Mouse (Mus musculus): ENCODE measurements around the gene Tead2. TPM values are rescaled to one million over a fixed set of nuclear protein-coding genes. Genes with fewer than 3 reads are reported as not detected.
A peak's percentile ranks its signal among the peaks of the same experiment; 100 is the strongest.

Tead2 gene
- polyA plus RNA-seq, 1 experiment from 2014 or later, result 234 TPM

DNA sequence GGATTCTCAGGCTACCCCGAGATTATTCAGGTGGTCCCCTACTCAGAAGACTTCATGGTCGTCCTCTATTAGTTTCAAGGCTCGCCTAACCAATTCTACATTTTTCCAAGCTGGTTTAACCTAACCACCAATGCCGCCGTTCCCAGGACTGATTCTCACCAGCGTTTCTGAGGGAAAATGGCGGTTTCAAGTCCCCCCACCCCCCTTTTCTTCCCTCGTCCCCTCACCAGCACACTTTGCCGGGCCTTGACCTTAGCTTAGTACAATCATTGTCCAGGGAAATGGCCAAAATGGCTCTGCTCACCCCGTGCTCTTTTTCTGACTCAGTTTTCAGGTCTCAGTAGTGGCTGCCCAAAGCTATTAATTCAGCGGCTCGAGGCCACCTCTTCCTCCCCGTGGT lies 40.2 kb upstream of the Tead2 start:
- Histone ChIP-seq H3K27me3 (ENCODE audit: control insufficient read depth, insufficient read depth, low read length) (peaks cover 69% of the 10 kb centered on the region), H3K36me3 (ENCODE audit: control insufficient read depth, insufficient read depth, low read length) (no peaks in the 10 kb centered on the region), H3K9ac (ENCODE audit: low read depth, low read length) (no peak overlapping the region), H3K4me3 (ENCODE audit: low read length) (no peak overlapping the region), H3K4me1 (ENCODE audit: control insufficient read depth, insufficient read depth, low read length) (peaks cover 5% of the 10 kb centered on the region; the same call in 1 of the 2 replicates), H3K27ac (ENCODE audit: low read depth, low read length) (no peak overlapping the region), H3K9me3 (ENCODE audit: control insufficient read depth, low read length) (peaks cover 2% of the 10 kb centered on the region), H3K4me2 (replicated peaks; ENCODE audit: low read depth, low read length) (no peak overlapping the region)
- 2% methylated on average over 13 of the region's 13 CpGs for WGBS
- ATAC-seq (ENCODE audit: low FRiP score, low TSS enrichment), result no peak

DNA sequence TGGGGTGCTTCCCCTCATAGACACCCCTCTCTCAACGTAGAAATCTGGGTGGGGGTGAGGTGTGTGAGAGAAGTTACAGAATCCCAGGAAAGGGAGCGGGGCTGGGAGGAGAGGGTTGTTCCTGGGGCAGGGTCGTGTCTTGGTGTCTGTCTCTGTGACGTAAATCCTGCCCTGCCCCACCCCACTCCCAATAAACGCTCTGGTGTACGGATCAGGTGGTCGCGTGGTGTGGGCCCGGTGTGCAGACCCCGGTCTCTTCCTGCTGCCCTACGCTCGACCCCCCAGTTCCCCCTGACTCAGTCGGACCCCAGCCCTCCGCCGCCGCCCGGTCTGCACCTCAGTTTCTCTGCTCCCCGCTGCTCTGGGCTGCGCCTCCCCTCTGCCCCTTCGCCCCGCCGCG lies 39.6 kb upstream of the Tead2 start:
- Histone ChIP-seq H3K4me1 (ENCODE audit: control insufficient read depth, insufficient read depth, low read length) (peaks cover 5% of the 10 kb centered on the region; the same call in 1 of the 2 replicates), H3K4me2 (replicated peaks; ENCODE audit: low read depth, low read length) (peak overlapping the region; percentile 26), H3K27me3 (ENCODE audit: control insufficient read depth, insufficient read depth, low read length) (peaks cover 75% of the 10 kb centered on the region), H3K9me3 (ENCODE audit: control insufficient read depth, low read length) (no peaks in the 10 kb centered on the region; the same call in 1 of the 2 replicates), H3K27ac (ENCODE audit: low read depth, low read length) (no peak overlapping the region), H3K9ac (ENCODE audit: low read depth, low read length) (0 out of 2 replicates have a peak overlapping the region, but pooled peaks have one; percentile 7), H3K4me3 (ENCODE audit: low read length) (peak overlapping the region; percentile 21), H3K36me3 (ENCODE audit: control insufficient read depth, insufficient read depth, low read length) (no peaks in the 10 kb centered on the region)
- ATAC-seq (ENCODE audit: low FRiP score, low TSS enrichment), result no peak
- 3% methylated on average over 19 of the region's 23 CpGs for WGBS

DNA sequence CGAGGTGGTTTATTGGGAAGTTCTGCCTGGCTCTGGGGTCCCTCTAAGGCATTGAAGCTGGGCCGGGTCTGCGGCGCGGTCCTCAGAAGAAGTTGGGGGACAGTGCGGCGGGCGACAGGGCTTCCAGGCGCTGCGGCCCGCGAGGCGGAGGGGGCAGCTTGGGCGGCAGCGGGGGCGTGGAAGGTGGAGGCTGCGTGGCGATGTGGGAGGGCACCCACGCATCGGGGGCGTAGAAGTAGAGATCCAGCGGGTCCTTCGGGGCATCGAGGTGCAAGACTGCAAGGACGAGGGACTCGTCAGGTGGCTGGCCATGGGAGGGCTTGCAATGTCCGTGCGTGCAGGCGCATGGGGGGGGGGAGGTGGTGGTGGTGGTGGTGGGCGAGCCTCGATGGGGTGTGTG lies 39.2 kb upstream of the Tead2 start:
- no peak for ATAC-seq (ENCODE audit: low FRiP score, low TSS enrichment)
- Histone ChIP-seq H3K27ac (ENCODE audit: low read depth, low read length) (no peak overlapping the region), H3K4me3 (ENCODE audit: low read length) (peak overlapping the region; percentile 21), H3K4me2 (replicated peaks; ENCODE audit: low read depth, low read length) (peak overlapping the region; percentile 26), H3K4me1 (ENCODE audit: control insufficient read depth, insufficient read depth, low read length) (peaks cover 5% of the 10 kb centered on the region; the same call in 1 of the 2 replicates), H3K36me3 (ENCODE audit: control insufficient read depth, insufficient read depth, low read length) (no peaks in the 10 kb centered on the region), H3K9me3 (ENCODE audit: control insufficient read depth, low read length) (no peaks in the 10 kb centered on the region), H3K27me3 (ENCODE audit: control insufficient read depth, insufficient read depth, low read length) (peaks cover 79% of the 10 kb centered on the region), H3K9ac (ENCODE audit: low read depth, low read length) (0 out of 2 replicates have a peak overlapping the region, but pooled peaks have one; percentile 7)
- WGBS, result 2% methylated on average over 30 of the region's 31 CpGs

- Histone ChIP-seq H3K9me3 (ENCODE audit: control insufficient read depth, low read length) (no peaks in the 10 kb centered on the region), H3K4me2 (replicated peaks; ENCODE audit: low read depth, low read length) (no peak overlapping the region), H3K27ac (ENCODE audit: low read depth, low read length) (no peak overlapping the region), H3K9ac (ENCODE audit: low read depth, low read length) (no peak overlapping the region), H3K4me1 (ENCODE audit: control insufficient read depth, insufficient read depth, low read length) (peaks cover 9% of the 10 kb centered on the region; the same call in 1 of the 2 replicates), H3K27me3 (ENCODE audit: control insufficient read depth, insufficient read depth, low read length) (peaks cover 95% of the 10 kb centered on the region), H3K4me3 (ENCODE audit: low read length) (no peak overlapping the region), H3K36me3 (ENCODE audit: control insufficient read depth, insufficient read depth, low read length) (no peaks in the 10 kb centered on the region)
- no peak for ATAC-seq (ENCODE audit: low FRiP score, low TSS enrichment)
- WGBS, result 25% methylated on average over 7 of the region's 7 CpGs
Measured at GRCm38 (mm10) chr7:45178550-45178949, 37.0 kb upstream of the Tead2 start.

DNA sequence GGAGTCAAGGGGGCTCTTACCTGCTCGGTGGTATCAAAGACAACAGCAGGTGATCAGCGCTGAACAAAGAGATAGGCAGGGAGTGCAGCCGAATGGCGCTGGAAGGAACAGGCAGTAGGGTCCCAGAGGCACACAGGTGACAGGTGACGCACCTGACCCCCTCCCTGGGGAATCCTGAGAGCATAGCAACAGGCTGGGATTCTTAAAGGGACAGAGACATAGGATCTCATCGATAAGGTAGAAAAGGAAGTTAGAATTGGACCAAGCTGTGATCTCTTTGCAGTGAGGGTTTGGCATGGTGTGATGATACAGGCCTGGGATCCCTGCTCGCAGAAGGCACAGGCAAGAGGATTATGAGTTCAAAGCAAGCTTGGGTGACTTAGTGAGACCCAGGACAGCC lies 36.1 kb upstream of the Tead2 start, which contains the start of gene Gfy:
TSS of gene Gfy (minus strand) at position 101 of the 400 bp plus-strand sequence.
- H3K4me3 ChIP-seq (ENCODE audit: low read length), result no peak within 1 kb of the TSS
- H3K9ac ChIP-seq (ENCODE audit: low read depth, low read length), result no peak within 1 kb of the TSS
- 28% methylated on average over 7 of the region's 7 CpGs for WGBS
- no peaks in the 10 kb centered on the region for H3K36me3 ChIP-seq (ENCODE audit: control insufficient read depth, insufficient read depth, low read length)
- peaks cover 97% of the 10 kb centered on the region for H3K27me3 ChIP-seq (ENCODE audit: control insufficient read depth, insufficient read depth, low read length)
- H3K4me1 ChIP-seq (ENCODE audit: control insufficient read depth, insufficient read depth, low read length), result peaks cover 9% of the 10 kb centered on the region; the same call in 1 of the 2 replicates
- no peak within 1 kb of the TSS for H3K4me2 ChIP-seq (replicated peaks; ENCODE audit: low read depth, low read length)
- no peak within 1 kb of the TSS for H3K27ac ChIP-seq (ENCODE audit: low read depth, low read length)
- no peaks in the 10 kb centered on the region for H3K9me3 ChIP-seq (ENCODE audit: control insufficient read depth, low read length)
- no peak for ATAC-seq (ENCODE audit: low FRiP score, low TSS enrichment)

DNA sequence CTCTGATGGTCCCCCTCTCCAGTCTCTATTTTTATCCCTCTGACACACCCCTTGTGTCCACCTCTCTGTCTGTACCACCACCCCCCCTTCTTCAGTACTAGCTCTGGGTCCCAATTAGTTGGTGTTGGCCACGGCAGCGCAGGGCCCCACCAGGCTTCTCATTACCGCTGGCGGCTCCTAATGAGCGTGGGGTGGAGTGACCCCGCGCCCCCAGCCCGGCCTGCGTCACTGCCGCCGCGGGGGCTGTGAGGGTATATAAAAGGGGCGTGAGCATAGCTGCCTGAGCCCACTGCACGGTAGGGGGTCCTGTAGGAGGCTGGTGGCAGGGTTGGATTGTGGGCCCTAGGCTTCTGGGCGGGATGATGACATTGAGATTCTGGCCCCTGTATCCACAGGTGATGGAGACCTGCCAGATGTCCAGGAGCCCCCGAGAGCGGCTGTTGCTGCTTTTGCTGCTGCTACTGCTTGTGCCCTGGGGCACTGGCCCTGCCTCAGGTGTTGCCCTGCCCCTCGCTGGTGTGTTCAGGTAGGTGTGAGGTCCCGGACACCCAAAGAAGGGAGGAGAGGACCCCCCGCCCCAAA lies 34.6 kb upstream of the Tead2 start, which contains the start of gene Pth2:
TSS of gene Pth2 (plus strand) at position 100 of the 582 bp plus-strand sequence.
- H3K9ac ChIP-seq (ENCODE audit: low read depth, low read length), result no peak within 1 kb of the TSS
- peaks cover 92% of the 10 kb centered on the region for H3K27me3 ChIP-seq (ENCODE audit: control insufficient read depth, insufficient read depth, low read length)
- peaks cover 9% of the 10 kb centered on the region; the same call in 1 of the 2 replicates for H3K4me1 ChIP-seq (ENCODE audit: control insufficient read depth, insufficient read depth, low read length)
- H3K27ac ChIP-seq (ENCODE audit: low read depth, low read length), result no peak within 1 kb of the TSS
- H3K4me2 ChIP-seq (replicated peaks; ENCODE audit: low read depth, low read length), result no peak within 1 kb of the TSS
- no peaks in the 10 kb centered on the region for H3K9me3 ChIP-seq (ENCODE audit: control insufficient read depth, low read length)
- peak within 1 kb of the TSS; percentile 1; the same call in 1 of the 2 replicates for H3K4me3 ChIP-seq (ENCODE audit: low read length)
- ATAC-seq (ENCODE audit: low FRiP score, low TSS enrichment), result no peak
- H3K36me3 ChIP-seq (ENCODE audit: control insufficient read depth, insufficient read depth, low read length), result no peaks in the 10 kb centered on the region
- WGBS, result 15% methylated on average over 20 of the region's 20 CpGs

- 5% methylated on average over 29 of the region's 35 CpGs for WGBS
- Histone ChIP-seq H3K4me2 (replicated peaks; ENCODE audit: low read depth, low read length) (no peak overlapping the region), H3K27ac (ENCODE audit: low read depth, low read length) (no peak overlapping the region), H3K4me3 (ENCODE audit: low read length) (peak overlapping the region; percentile 1; the same call in 1 of the 2 replicates), H3K36me3 (ENCODE audit: control insufficient read depth, insufficient read depth, low read length) (no peaks in the 10 kb centered on the region), H3K27me3 (ENCODE audit: control insufficient read depth, insufficient read depth, low read length) (peaks cover 92% of the 10 kb centered on the region), H3K4me1 (ENCODE audit: control insufficient read depth, insufficient read depth, low read length) (peaks cover 5% of the 10 kb centered on the region; the same call in 1 of the 2 replicates), H3K9ac (ENCODE audit: low read depth, low read length) (no peak overlapping the region), H3K9me3 (ENCODE audit: control insufficient read depth, low read length) (no peaks in the 10 kb centered on the region)
- no peak for ATAC-seq (ENCODE audit: low FRiP score, low TSS enrichment)
Measured at GRCm38 (mm10) chr7:45181540-45181939, 34.0 kb upstream of the Tead2 start.

- peak overlapping the region; percentile 20 for H3K4me3 ChIP-seq (ENCODE audit: low read length)
- peaks cover 87% of the 10 kb centered on the region for H3K27me3 ChIP-seq (ENCODE audit: control insufficient read depth, insufficient read depth, low read length)
- no peaks in the 10 kb centered on the region for H3K36me3 ChIP-seq (ENCODE audit: control insufficient read depth, insufficient read depth, low read length)
- H3K4me2 ChIP-seq (replicated peaks; ENCODE audit: low read depth, low read length), result peak overlapping the region; percentile 38
- ATAC-seq (ENCODE audit: low FRiP score, low TSS enrichment), result peak; percentile 89
- H3K27ac ChIP-seq (ENCODE audit: low read depth, low read length), result no peak overlapping the region
- WGBS, result under 1% methylated on average over 34 of the region's 34 CpGs
- H3K4me1 ChIP-seq (ENCODE audit: control insufficient read depth, insufficient read depth, low read length), result peaks cover 5% of the 10 kb centered on the region; the same call in 1 of the 2 replicates
- peak overlapping the region; percentile 13; the same call in 1 of the 2 replicates for H3K9ac ChIP-seq (ENCODE audit: low read depth, low read length)
- H3K9me3 ChIP-seq (ENCODE audit: control insufficient read depth, low read length), result no peaks in the 10 kb centered on the region
Measured at GRCm38 (mm10) chr7:45182199-45182601, 33.4 kb upstream of the Tead2 start.

DNA sequence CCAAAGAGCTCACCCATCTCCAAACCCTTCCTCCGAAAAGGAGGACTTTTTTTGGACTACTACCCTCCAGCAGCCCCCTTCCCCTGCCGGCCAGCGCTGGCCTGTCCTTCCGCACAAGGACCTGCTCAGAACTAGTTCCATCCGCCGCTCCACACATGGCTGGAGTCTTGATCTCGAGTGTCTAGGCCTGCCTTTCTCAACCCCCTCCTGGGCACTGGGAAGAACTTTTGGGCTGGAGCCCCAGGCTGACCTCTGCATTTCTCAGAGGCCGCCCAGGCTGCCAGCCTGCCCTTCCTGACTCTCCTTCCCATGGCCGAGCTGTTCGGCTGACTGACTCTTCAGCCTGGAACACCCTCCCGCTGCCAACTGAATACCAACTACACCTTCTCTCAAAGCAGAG lies 32.9 kb upstream of the Tead2 start:
- Histone ChIP-seq H3K4me2 (replicated peaks; ENCODE audit: low read depth, low read length) (peak overlapping the region; percentile 38), H3K36me3 (ENCODE audit: control insufficient read depth, insufficient read depth, low read length) (no peaks in the 10 kb centered on the region), H3K27me3 (ENCODE audit: control insufficient read depth, insufficient read depth, low read length) (peaks cover 83% of the 10 kb centered on the region), H3K9ac (ENCODE audit: low read depth, low read length) (peak overlapping the region; percentile 13; the same call in 1 of the 2 replicates), H3K4me3 (ENCODE audit: low read length) (peak overlapping the region; percentile 20), H3K27ac (ENCODE audit: low read depth, low read length) (no peak overlapping the region), H3K9me3 (ENCODE audit: control insufficient read depth, low read length) (no peaks in the 10 kb centered on the region), H3K4me1 (ENCODE audit: control insufficient read depth, insufficient read depth, low read length) (peaks cover 5% of the 10 kb centered on the region; the same call in 1 of the 2 replicates)
- peak; percentile 64 for ATAC-seq (ENCODE audit: low FRiP score, low TSS enrichment)
- WGBS, result 8% methylated on average over 11 of the region's 11 CpGs
